In genomic region chr8:101690901-101691300, GRCm38 (mm10) we compare ENCODE assay signal across 35 mouse cellular contexts.
"Had no signal": no experiment of that assay in that cellular context is flagged by ENCODE, and none has a peak within 500 bp of the region (broad histone marks: within the 10 kb centered on the region; RNA-seq: fewer than 3 reads in every experiment).

No protein-coding gene starts in this region.

- ATAC-seq: hindbrain, embryonic 16.5 days; hindbrain, postnatal 0 days; inflammation-experienced regulatory T-cells, adult 6 months; intestine, embryonic 15.5 days; intestine, embryonic 16.5 days; intestine, postnatal 0 days had no signal

- H3K36me3 ChIP-seq: heart, embryonic 12.5 days; heart, embryonic 13.5 days; heart, embryonic 15.5 days; hindbrain, embryonic 10.5 days; hindbrain, embryonic 12.5 days; hindbrain, embryonic 13.5 days; hindbrain, embryonic 15.5 days; intestine, embryonic 15.5 days; kidney, embryonic 15.5 days had no signal

- H3K9ac ChIP-seq: heart, embryonic 12.5 days; heart, embryonic 13.5 days; heart, embryonic 15.5 days; hindbrain, embryonic 12.5 days; hindbrain, embryonic 13.5 days; hindbrain, embryonic 14.5 days; hindbrain, embryonic 15.5 days; intestine, embryonic 15.5 days; kidney, embryonic 15.5 days had no signal

- H3K4me3 ChIP-seq: heart, embryonic 12.5 days; heart, embryonic 13.5 days; heart, embryonic 15.5 days; hindbrain, embryonic 10.5 days; hindbrain, embryonic 12.5 days; hindbrain, embryonic 13.5 days; hindbrain, embryonic 15.5 days; intestine, embryonic 15.5 days; kidney, embryonic 15.5 days; layer of hippocampus, adult 2 months; left cerebral cortex, adult 2 months had no signal

- H3K27me3 ChIP-seq: heart, embryonic 12.5 days; heart, embryonic 13.5 days; heart, embryonic 15.5 days; hindbrain, embryonic 12.5 days; hindbrain, embryonic 13.5 days; hindbrain, embryonic 15.5 days; intestine, embryonic 15.5 days; kidney, embryonic 15.5 days had no signal

- DNase-seq: heart, postnatal 10 days; heart, postnatal 14 days; heart, postnatal 36 days; heart, postnatal 4 days; kidney, adult 11 months; kidney, adult 18-20 months; kidney, adult 2 months; kidney, adult 8-10 months; kidney, adult 9 months; kidney, postnatal 10 days; kidney, postnatal 14 days; kidney, postnatal 25 days; kidney, postnatal 36 days; kidney, postnatal 4 days; layer of hippocampus, adult 9-11 months; layer of hippocampus, postnatal 36 days had no signal

- H3K4me1 ChIP-seq: heart, embryonic 12.5 days; heart, embryonic 13.5 days; heart, embryonic 15.5 days; hindbrain, embryonic 10.5 days; hindbrain, embryonic 12.5 days; hindbrain, embryonic 13.5 days; hindbrain, embryonic 15.5 days; intestine, embryonic 15.5 days; kidney, embryonic 15.5 days had no signal

- H3K4me2 ChIP-seq: heart, embryonic 11.5 days; heart, embryonic 12.5 days; heart, embryonic 13.5 days; heart, embryonic 15.5 days; hindbrain, embryonic 12.5 days; hindbrain, embryonic 13.5 days; hindbrain, embryonic 14.5 days; hindbrain, embryonic 15.5 days; intestine, embryonic 15.5 days; kidney, embryonic 15.5 days had no signal

- H3K27ac ChIP-seq: heart, embryonic 13.5 days; heart, embryonic 15.5 days; hindbrain, embryonic 10.5 days; hindbrain, embryonic 12.5 days; hindbrain, embryonic 13.5 days; hindbrain, embryonic 14.5 days; hindbrain, embryonic 15.5 days; hindbrain, postnatal 0 days; intestine, embryonic 15.5 days; kidney, embryonic 15.5 days; kidney, postnatal 0 days; layer of hippocampus, adult 2 months; left cerebral cortex, adult 2 months had no signal

- H3K9me3 ChIP-seq: heart, embryonic 12.5 days; heart, embryonic 13.5 days; heart, embryonic 15.5 days; hindbrain, embryonic 10.5 days; hindbrain, embryonic 12.5 days; hindbrain, embryonic 13.5 days; hindbrain, embryonic 15.5 days; intestine, embryonic 15.5 days; kidney, embryonic 15.5 days had no signal
